Comparison of ENCODE assay signal across 10 mouse cellular contexts in genomic region chr4:134601404-134601803, GRCm38 (mm10). TPM values are rescaled to one million over a fixed set of nuclear protein-coding genes. Genes with fewer than 3 reads are reported as not detected.
DNase-seq lines count a peak whose midpoint lies in the region; ATAC-seq lines count a peak whose summit lies in the region.
"Had no signal": no experiment of that assay in that cellular context is flagged by ENCODE, and none has a peak within 500 bp of the region (broad histone marks: within the 10 kb centered on the region; RNA-seq: fewer than 3 reads in every experiment).

No protein-coding gene starts in this region.

- no peak overlapping the region for H3K4me2 ChIP-seq in heart, embryonic 11.5 days
- no peak overlapping the region for H3K4me2 ChIP-seq in lung, embryonic 16.5 days (ENCODE audit: low read depth, low read length)
- H3K4me2 ChIP-seq: lung, embryonic 14.5 days had no signal

- H3K9me3 ChIP-seq in heart, embryonic 10.5 days: no peaks in the 10 kb centered on the region
- H3K9me3 ChIP-seq in heart, embryonic 11.5 days (replicated peaks; ENCODE audit: control insufficient read depth, low read length): no peaks in the 10 kb centered on the region
- no peaks in the 10 kb centered on the region for H3K9me3 ChIP-seq in lung, embryonic 16.5 days (ENCODE audit: control insufficient read depth, low read length)

- no peaks in the 10 kb centered on the region for H3K27me3 ChIP-seq in heart, embryonic 10.5 days (ENCODE audit: insufficient read depth, poor library complexity, severe bottlenecking)
- no peaks in the 10 kb centered on the region for H3K27me3 ChIP-seq in heart, embryonic 11.5 days (ENCODE audit: control insufficient read depth, insufficient read depth, low read length)
- H3K27me3 ChIP-seq in lung, embryonic 16.5 days (ENCODE audit: control insufficient read depth, insufficient read depth, low read depth, low read length): no peaks in the 10 kb centered on the region

- H3K4me1 ChIP-seq in heart, embryonic 10.5 days: peaks cover 81% of the 10 kb centered on the region
- peaks cover 56% of the 10 kb centered on the region for H3K4me1 ChIP-seq in heart, embryonic 11.5 days (ENCODE audit: control insufficient read depth, insufficient read depth, low read length)
- peaks cover 10% of the 10 kb centered on the region; the same call in 1 of the 2 replicates for H3K4me1 ChIP-seq in lung, embryonic 16.5 days (replicated peaks; ENCODE audit: control insufficient read depth, insufficient read depth, low read length)

- no peak for ATAC-seq in heart, embryonic 11.5 days (replicated peaks; ENCODE audit: insufficient number of reproducible peaks, low FRiP score, low TSS enrichment)
- ATAC-seq in lung, embryonic 16.5 days (ENCODE audit: low read depth): no peak
- ATAC-seq in common myeloid progenitor, adult 5-6 weeks (replicated peaks; ENCODE audit: low read depth, poor library complexity, severe bottlenecking): peak; percentile 63
- peak; percentile 43; the same call in 1 of the 2 replicates for ATAC-seq in megakaryocyte progenitor cell, adult 5-6 weeks (replicated peaks; ENCODE audit: poor library complexity)

- 0 out of 2 replicates have a peak overlapping the region, but pooled peaks have one; percentile 7 for H3K4me3 ChIP-seq in heart, embryonic 10.5 days
- no peak overlapping the region for H3K4me3 ChIP-seq in heart, embryonic 11.5 days (ENCODE audit: low read depth, low read length)
- H3K4me3 ChIP-seq in lung, embryonic 16.5 days (ENCODE audit: low read length): no peak overlapping the region

- no peaks in the 10 kb centered on the region for H3K36me3 ChIP-seq in heart, embryonic 10.5 days
- H3K36me3 ChIP-seq in heart, embryonic 11.5 days (ENCODE audit: control insufficient read depth, insufficient read depth, low read length): no peaks in the 10 kb centered on the region
- H3K36me3 ChIP-seq in lung, embryonic 16.5 days (ENCODE audit: control insufficient read depth, insufficient read depth, low read length): no peaks in the 10 kb centered on the region

- no peak for DNase-seq in heart, embryonic 10.5 days (ENCODE audit: low spot score)
- DNase-seq in lung, adult 18-20 months: no peak
- DNase-seq in right cerebral cortex, postnatal 25 days: no peak
- DNase-seq in left cerebral cortex, adult 8-10 months (ENCODE audit: low spot score in 2 of 2): no peak
- DNase-seq: cerebellum, adult 11-12 months; lung, embryonic 14.5 days had no signal

- peak overlapping the region; percentile 69 for H3K27ac ChIP-seq in heart, embryonic 10.5 days
- H3K27ac ChIP-seq in heart, embryonic 11.5 days (ENCODE audit: low read depth, low read length): no peak overlapping the region
- H3K27ac ChIP-seq in lung, embryonic 16.5 days (ENCODE audit: low read length): no peak overlapping the region

- WGBS in heart, embryonic 10.5 days: 32% methylated on average over 8 of the region's 8 CpGs
- WGBS in heart, embryonic 11.5 days (ENCODE audit: insufficient replicate concordance): 24% methylated on average over 8 of the region's 8 CpGs
- 37% methylated on average over 8 of the region's 8 CpGs for WGBS in lung, embryonic 16.5 days

- no peak overlapping the region for H3K9ac ChIP-seq in heart, embryonic 11.5 days (ENCODE audit: low read depth, low read length)
- H3K9ac ChIP-seq in lung, embryonic 16.5 days (ENCODE audit: low read length): 0 out of 2 replicates have a peak overlapping the region, but pooled peaks have one; percentile 36
- H3K9ac ChIP-seq: lung, embryonic 14.5 days had no signal

RNA-seq across cellular contexts. Expression of gene Selenon, which starts 49.4 kb away (rescaled TPM):
- 8.0 and 9.0 TPM in 2 replicates for polyA plus RNA-seq in heart, embryonic 10.5 days (2016; fragmentation: Nextera tagmentation; extraction: Ambion mirVana)
- 22.4 and 25.3 TPM in 2 replicates for polyA plus RNA-seq in heart, embryonic 11.5 days (2014; fragmentation: Nextera tagmentation; extraction: Ambion mirVana)
- polyA plus RNA-seq in lung, embryonic 16.5 days (2015; fragmentation: Nextera tagmentation; extraction: Ambion mirVana): 9.7 and 10.4 TPM in 2 replicates
- 6.5 and 9.7 TPM in 2 replicates for total RNA-seq in common myeloid progenitor, adult 5-6 weeks (2017)
- total RNA-seq in megakaryocyte progenitor cell, adult 5-6 weeks (2015): 31.0 and 32.8 TPM in 2 replicates
- total RNA-seq in megakaryocyte progenitor cell, adult 5-6 weeks (2017): 6.0 and 7.0 TPM in 2 replicates
- total RNA-seq in left cerebral cortex, adult 8-10 months (2022): 10 to 100 TPM; 20.2 to 21.5 (median 20.9) TPM

Comparison
In these comparisons a context has a peak if more than half of its experiments do, and no peak if none do; other contexts are left out.
1. ATAC-seq: peak in common myeloid progenitor, adult 5-6 weeks (single experiment) and megakaryocyte progenitor cell, adult 5-6 weeks (single experiment); none in heart, embryonic 11.5 days (single experiment) and lung, embryonic 16.5 days (single experiment).